Mouse (Mus musculus): ENCODE results near the gene Krtap29-1. TPM values are rescaled to one million over a fixed set of nuclear protein-coding genes. Genes with fewer than 3 reads are reported as not detected.

The Krtap29-1 gene
- total RNA-seq, 2 experiments from 2014 or later: not detected

GRCm38 (mm10) chr11:99948175-99948574 is 30.7 kb downstream of the Krtap29-1 start, which contains the start of gene Krtap9-5:
Gene Krtap9-5 (plus strand): TSS chr11:99948475.
- no peak for DNase-seq (ENCODE audit: low spot score in 2 of 2)

- no peak for DNase-seq (ENCODE audit: low spot score in 2 of 2)
These were observed 41.0 kb downstream of the Krtap29-1 start for GRCm38 (mm10) chr11:99937751-99938264.

GRCm38 (mm10) chr11:99935991-99936390 is 42.9 kb downstream of the Krtap29-1 start, which contains the start of gene Krtap31-2:
Gene Krtap31-2 (plus strand): TSS chr11:99936291.
- no peak for DNase-seq (ENCODE audit: low spot score in 2 of 2)

Other genes with a start within 250 kb of the Krtap29-1 start
- not detected for gene Gm14180, start 244.8 kb downstream of the Krtap29-1 start, total RNA-seq (2021)
- gene Gm11595, start 206.1 kb downstream of the Krtap29-1 start, total RNA-seq (2021): not detected
- gene Krtap4-8, start 198.3 kb downstream of the Krtap29-1 start, total RNA-seq (2021): not detected
- not detected for gene Krtap4-9, start 193.9 kb downstream of the Krtap29-1 start, total RNA-seq (2021)
- not detected for gene Gm11596, start 185.6 kb downstream of the Krtap29-1 start, total RNA-seq (2021)
- gene Gm11569, start 180.1 kb downstream of the Krtap29-1 start, total RNA-seq (2021): not detected
- not detected for gene Gm11554, start 174.6 kb downstream of the Krtap29-1 start, total RNA-seq (2021)
- not detected for gene Krtap4-13, start 169.2 kb downstream of the Krtap29-1 start, total RNA-seq (2021)
- not detected for gene Gm11564, start 163.4 kb downstream of the Krtap29-1 start, total RNA-seq (2021)
- not detected for gene 2300003K06Rik, start 141.0 kb downstream of the Krtap29-1 start, total RNA-seq (2021)
- not detected for gene Krtap4-16, start 127.4 kb downstream of the Krtap29-1 start, total RNA-seq (2021)
- gene Gm11568, start 121.1 kb downstream of the Krtap29-1 start, total RNA-seq (2021): not detected
- not detected for gene Gm11559, start 114.6 kb downstream of the Krtap29-1 start, total RNA-seq (2021)
- gene Krtap9-1, start 105.7 kb downstream of the Krtap29-1 start, total RNA-seq (2021): not detected
- gene Gm11567, start 99.9 kb downstream of the Krtap29-1 start, total RNA-seq (2021): not detected
- gene Krtap31-1, start 71.1 kb downstream of the Krtap29-1 start, total RNA-seq (2021): not detected
- not detected for gene Gm11565, start 64.3 kb downstream of the Krtap29-1 start, total RNA-seq (2021)
- gene Krtap31-2, start 42.8 kb downstream of the Krtap29-1 start, total RNA-seq (2021): not detected
- gene Krtap9-5, start 30.6 kb downstream of the Krtap29-1 start, total RNA-seq (2021): not detected
- gene Krtap16-1, start 7.5 kb upstream of the Krtap29-1 start, total RNA-seq (2021): not detected
- gene Krtap17-1, start 14.9 kb upstream of the Krtap29-1 start, total RNA-seq (2021): not detected
- gene Krt33a, start 37.2 kb upstream of the Krtap29-1 start, total RNA-seq (2021): not detected
- under 1 TPM in 1 of 2 experiments, not detected in 1; 0.22 TPM for gene Krt33b, start 50.8 kb upstream of the Krtap29-1 start, total RNA-seq (2021)
- gene Krt34, start 62.5 kb upstream of the Krtap29-1 start, total RNA-seq (2021): not detected
- gene Krt31, start 71.5 kb upstream of the Krtap29-1 start, total RNA-seq (2021): not detected
- gene Krt32, start 109.2 kb upstream of the Krtap29-1 start, total RNA-seq (2021): not detected
- under 1 TPM; 0.15 to 0.31 TPM for gene Krt35, start 117.2 kb upstream of the Krtap29-1 start, total RNA-seq (2021)
- not detected for gene Krt36, start 126.6 kb upstream of the Krtap29-1 start, total RNA-seq (2021)
- not detected for gene Krt13, start 142.5 kb upstream of the Krtap29-1 start, total RNA-seq (2021)
- 1 to 10 TPM in 1 of 2 experiments, under 1 TPM in 1; 0.27 to 1.1 TPM for gene Krt15, start 156.9 kb upstream of the Krtap29-1 start, total RNA-seq (2021)
- 1 to 10 TPM in 1 of 2 experiments, under 1 TPM in 1; 0.71 to 1.3 TPM for gene Krt19, start 169.6 kb upstream of the Krtap29-1 start, total RNA-seq (2021)
- gene Krt9, start 214.2 kb upstream of the Krtap29-1 start, total RNA-seq (2021): under 1 TPM in 1 of 2 experiments, not detected in 1; 0.15 TPM
- 1 to 10 TPM in 1 of 2 experiments, under 1 TPM in 1; 0.15 to 1.8 TPM for gene Krt14, start 228.5 kb upstream of the Krtap29-1 start, total RNA-seq (2021)